Mouse (Mus musculus): Measurements from ENCODE around the gene Tmsb4x.

- TF ChIP-seq CTCF (IDR thresholded peaks at IDR 0.05; ENCODE audit: borderline replicate concordance, insufficient read depth, low read depth, low read length) (peak; percentile 42; the same call in 1 of the 2 replicates), POLR2A (IDR thresholded peaks at IDR 0.05; ENCODE audit: borderline replicate concordance, insufficient read depth, low read length) (no peak)
Observed at GRCm38 (mm10) chrX:167229206-167229605, 20.1 kb upstream of the Tmsb4x start.

Measured in cerebellum, adult 2 months (tissue).